Mouse (Mus musculus): ENCODE data around the gene Ak1.

DNA sequence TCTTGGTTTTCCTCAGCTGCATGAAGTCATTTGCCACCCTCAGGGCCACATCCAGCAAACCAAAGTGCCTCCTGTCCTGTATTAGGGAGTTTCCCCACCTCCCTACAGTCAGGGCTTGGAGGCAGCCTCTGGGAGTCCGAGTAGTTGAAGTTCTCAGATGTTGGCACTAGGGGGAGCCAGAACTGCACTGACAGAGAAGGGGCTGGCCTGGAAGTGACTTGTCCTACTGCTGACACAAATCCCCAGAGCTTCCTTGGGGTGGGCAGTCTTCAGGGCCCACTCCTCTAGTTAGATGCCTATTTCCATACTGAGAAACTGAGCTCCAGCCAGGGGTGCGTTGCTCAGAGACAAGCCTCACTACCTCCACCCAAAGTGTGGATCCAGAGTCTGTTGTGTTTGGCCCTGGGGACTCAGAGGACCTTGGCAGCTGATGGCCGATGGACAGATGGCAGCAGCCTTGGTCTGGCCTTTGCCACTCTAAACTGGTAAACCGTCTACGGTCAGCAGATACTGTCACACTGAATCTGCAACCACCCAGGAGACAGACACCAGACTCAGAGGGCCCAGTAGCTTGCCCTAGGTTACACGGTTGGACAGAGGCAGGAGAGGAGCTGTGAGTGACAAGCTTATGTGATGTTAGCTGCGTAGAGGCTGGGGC is 10.3 kb downstream of the Ak1 start:
- TF ChIP-seq CTCF (IDR thresholded peaks at IDR 0.05; ENCODE audit: borderline replicate concordance, control insufficient read depth, extremely low read depth, insufficient read depth, low read length, poor library complexity) = peak; percentile 64; the same call in 1 of the 2 replicates
- no peak for TF ChIP-seq POLR2A (IDR thresholded peaks at IDR 0.05; ENCODE audit: control insufficient read depth, extremely low read depth, insufficient read depth, low read length, poor library complexity)
